Mouse (Mus musculus) adrenal gland, adult 2 months (tissue): ENCODE results near the gene Igf2bp2. TPM values are rescaled to one million over a fixed set of nuclear protein-coding genes. Genes with fewer than 3 reads are reported as not detected.

ENCODE experiments used
- DNase-seq: peaks from one replicate; pipeline ENCODE4 v3.0.0; 2021
- long read RNA-seq: library from polyadenylated mRNA; stranded (forward); transcript quantifications from one replicate; pipeline ENCODE4 v2.0.0, GENCODE M21; 2021
- polyA plus RNA-seq: library from polyadenylated mRNA; depleted of rRNA; stranded (reverse); fragments of >200 nt; gene quantifications from 2 replicates; pipeline ENCODE4 v1.2.3, GENCODE M21; 2012; rRNA removed
- total RNA-seq, 2 experiments: library from RNA; stranded (reverse); gene quantifications; 2 replicates each; pipeline ENCODE4 v1.2.3; 2021

The Igf2bp2 gene
- total RNA-seq (1 to 10 TPM; 7.3 to 9.0 TPM), polyA plus RNA-seq (2.8 and 3.5 TPM in 2 replicates)
- long read RNA-seq, partial matches to known transcripts = 0 of 5 reads
- long read RNA-seq, other reads (novel, unspliced or antisense) = 2 of 5 reads

- DNase-seq = peak; percentile 89
These were observed at the start of gene Igf2bp2 for GRCm38 (mm10) chr16:22162512-22163455. Igf2bp2 (minus strand) TSS chr16:22163299.

DNA sequence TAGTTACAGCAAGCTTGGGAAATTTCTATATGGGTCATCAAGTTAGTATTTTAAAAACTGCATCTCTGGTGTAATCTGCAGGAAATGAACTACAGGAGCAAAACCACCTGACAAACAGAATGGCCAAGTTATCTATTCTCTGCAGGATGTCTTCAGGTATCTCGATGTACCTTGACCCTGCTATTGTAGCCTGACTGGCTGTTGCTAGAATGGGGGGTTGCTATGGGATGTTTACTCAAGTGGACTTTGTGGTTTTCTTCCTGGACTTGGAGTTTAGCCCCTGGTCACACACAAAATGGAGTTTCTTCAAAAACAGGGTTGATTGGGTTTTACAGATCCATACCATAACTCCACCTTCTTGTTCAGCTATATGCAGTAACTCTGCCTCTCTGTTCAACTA lies 40.4 kb upstream of the Igf2bp2 start:
- no peak for DNase-seq

DNA sequence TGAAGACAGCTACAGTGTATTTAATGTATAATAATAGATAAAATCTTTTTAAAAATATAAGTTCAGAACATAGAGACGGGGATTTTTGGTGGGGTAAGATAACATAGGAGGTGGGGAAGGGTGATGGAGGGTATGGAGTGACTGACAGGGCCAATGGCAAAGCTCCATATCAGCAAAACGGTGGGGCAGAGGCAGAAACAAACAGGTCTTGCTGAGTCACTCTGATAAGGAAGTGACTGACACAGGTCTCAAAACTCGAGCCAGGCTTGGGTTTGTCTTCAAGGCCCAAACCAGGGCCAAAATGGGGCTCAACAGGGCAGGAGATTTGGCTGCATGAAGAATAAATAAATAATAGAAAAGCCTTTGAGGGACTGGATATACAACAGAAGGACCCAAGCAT lies 38.8 kb upstream of the Igf2bp2 start:
- DNase-seq = no peak

GRCm38 (mm10) chr16:22200476-22200875 lies 37.4 kb upstream of the Igf2bp2 start:
- no peak for DNase-seq

DNA sequence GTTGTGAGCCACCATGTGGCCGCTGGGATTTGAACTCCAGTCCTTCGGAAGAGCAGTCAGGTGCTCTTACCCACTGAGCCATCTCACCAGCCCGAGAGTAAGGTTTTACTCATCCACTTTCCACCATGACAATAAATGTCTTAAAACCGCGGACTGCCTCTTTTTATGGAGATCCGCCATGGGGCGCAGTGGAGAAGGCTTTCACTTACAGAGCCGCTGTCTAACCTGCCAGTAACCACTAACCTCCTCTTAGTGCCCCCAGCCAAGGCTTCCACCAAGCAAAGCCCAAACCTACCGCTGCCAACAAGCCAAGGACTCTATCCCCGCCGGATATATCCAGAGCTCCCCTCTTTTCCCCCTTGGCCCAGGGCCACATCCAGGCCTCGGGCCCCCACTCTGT lies 24.3 kb upstream of the Igf2bp2 start:
- no peak for DNase-seq

GRCm38 (mm10) chr16:22185411-22185810 lies 22.3 kb upstream of the Igf2bp2 start:
- DNase-seq = no peak

GRCm38 (mm10) chr16:22184113-22184512 lies 21.0 kb upstream of the Igf2bp2 start:
- DNase-seq = no peak

- peak; percentile 16 for DNase-seq
These were observed 19.2 kb upstream of the Igf2bp2 start for GRCm38 (mm10) chr16:22182286-22182685.

- no peak for DNase-seq
These were observed 15.7 kb upstream of the Igf2bp2 start for GRCm38 (mm10) chr16:22178793-22179192.

DNA sequence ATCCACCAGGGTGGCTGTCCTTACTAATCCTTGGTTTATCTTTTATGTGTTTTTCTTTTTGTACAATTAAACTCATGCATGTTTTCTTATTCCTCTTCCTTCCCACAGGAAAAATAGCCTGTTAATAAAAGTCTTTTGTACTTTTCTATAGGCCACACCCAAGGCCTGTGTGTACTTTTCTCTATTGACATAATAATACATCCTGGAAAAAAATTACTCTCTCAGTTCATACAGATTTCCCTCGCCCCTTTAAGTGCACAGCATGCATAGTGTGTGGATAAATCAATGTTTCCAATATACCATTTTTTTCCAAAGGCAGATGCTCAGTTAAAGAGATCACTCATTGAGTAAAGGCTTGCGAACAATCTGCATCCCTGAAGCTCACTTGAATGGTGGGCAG lies 14.9 kb upstream of the Igf2bp2 start:
- no peak for DNase-seq

DNA sequence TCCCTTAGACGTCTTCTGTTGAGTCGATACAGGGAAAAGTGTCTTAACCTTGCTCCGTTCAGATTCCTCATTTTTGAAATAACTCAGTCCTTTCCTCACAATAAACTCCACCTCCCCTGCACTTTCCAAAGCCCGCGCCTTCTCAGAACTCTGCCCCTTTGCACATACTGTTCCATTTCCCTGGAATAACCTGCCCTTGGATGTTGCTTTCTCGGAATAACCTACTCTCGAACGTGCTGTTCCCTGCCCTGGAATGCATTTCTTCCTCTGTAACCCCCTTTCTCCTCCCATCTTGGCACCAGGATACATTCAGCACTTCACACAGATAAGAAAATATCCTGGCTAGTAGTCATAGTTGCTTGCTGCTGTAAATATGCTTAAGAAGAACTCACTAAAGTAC lies 5.6 kb upstream of the Igf2bp2 start:
- DNase-seq = no peak

DNA sequence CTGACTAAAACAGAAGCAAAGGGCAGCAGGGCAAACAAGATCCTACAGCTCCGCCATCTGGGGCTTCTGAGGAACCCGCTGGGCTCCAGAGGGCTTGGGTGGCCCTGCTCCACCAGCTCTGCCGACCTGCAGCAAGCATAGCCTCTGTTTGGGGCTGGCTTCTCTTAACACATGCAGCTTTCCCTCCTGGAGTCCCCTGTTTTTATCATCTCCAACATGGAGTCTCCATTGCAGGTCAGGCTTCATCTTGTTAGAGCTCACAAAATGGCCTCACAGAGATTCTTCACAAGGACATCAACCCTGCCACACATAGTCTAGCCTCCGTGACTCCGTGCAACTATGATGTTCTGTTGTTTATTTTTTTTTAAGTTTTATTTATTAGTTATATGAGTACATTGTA lies 2.5 kb upstream of the Igf2bp2 start:
- no peak for DNase-seq

DNA sequence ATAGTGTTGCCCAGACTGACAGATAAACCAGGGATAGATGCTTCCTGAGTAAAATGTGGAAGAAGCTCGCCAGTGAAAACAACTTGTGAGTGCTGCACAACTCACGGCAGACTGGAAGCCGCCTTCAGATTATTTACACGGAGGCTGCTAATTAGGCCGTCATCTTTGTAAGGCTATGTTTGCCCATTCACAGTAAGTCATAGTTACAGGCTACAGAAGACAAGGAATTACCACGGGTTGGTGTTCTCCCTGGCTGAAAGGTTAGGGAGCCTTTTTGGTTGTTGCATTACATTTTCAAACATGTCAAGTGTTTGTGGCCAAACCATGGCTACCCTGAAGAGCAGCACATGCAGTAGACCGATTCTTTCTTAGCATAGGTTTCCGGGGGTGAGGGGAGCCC lies 1.3 kb upstream of the Igf2bp2 start:
- no peak for DNase-seq

- no peak for DNase-seq
These were observed 355 bp upstream of the Igf2bp2 start for GRCm38 (mm10) chr16:22163456-22163851.

DNA sequence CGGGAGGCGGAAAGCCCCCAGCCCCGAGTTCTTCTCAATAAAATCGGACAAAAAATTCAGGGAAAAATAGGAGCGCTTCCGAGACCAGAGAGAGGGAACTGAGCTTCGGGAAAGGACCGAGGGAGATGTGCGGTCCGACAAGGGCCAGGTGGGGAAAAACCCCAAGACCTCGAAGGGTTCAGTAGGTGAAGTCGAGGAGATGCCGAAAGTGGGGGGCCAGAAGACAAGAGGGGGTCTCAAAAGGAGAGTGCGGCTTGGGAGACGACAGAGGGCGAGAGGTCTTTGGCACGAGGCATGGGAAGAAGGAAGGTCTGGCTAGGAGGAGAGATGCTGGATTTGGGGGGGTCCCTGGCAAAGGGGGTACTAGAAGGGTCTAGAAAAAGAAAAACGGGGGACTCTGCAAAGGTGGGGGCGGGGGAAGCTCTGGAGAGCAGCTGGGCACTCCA lies 1.0 kb downstream of the Igf2bp2 start:
- DNase-seq = peak; percentile 43

- peak; percentile 42 for DNase-seq
These were observed 1.6 kb downstream of the Igf2bp2 start for GRCm38 (mm10) chr16:22161351-22162065.

- DNase-seq = no peak
These were observed 2.5 kb downstream of the Igf2bp2 start for GRCm38 (mm10) chr16:22160386-22161145.

GRCm38 (mm10) chr16:22152941-22153444 lies 10.1 kb downstream of the Igf2bp2 start:
- no peak for DNase-seq

DNA sequence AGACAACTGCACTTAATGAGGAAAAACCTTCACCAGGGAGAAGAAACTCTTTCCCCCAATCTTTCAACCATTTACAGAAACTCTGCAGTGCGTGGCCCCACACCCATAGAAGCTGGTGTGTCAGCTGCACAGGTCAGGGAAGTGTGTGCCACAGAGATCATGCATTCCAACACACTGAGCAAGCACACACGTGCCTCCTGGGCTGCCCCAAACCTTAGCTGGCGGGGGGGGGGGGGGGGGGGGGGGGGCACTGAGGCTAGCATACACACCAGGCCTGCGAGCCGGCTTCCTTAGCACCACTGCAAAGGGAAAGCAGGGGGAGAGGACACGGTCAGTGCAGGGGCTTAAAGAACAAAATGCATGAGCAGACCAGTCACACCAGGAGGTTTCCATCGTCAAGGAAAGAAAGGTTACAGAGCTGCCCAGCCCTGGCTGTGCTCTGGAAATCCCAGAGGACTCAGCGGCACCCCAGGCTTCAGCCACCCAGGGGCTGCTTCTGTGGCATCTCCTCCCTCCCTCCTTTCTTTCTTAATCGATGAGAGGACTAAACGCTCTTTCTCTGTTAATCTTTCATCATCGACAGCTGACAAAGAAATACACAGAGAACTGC lies 11.3 kb downstream of the Igf2bp2 start:
- peak; percentile 7 for DNase-seq

DNA sequence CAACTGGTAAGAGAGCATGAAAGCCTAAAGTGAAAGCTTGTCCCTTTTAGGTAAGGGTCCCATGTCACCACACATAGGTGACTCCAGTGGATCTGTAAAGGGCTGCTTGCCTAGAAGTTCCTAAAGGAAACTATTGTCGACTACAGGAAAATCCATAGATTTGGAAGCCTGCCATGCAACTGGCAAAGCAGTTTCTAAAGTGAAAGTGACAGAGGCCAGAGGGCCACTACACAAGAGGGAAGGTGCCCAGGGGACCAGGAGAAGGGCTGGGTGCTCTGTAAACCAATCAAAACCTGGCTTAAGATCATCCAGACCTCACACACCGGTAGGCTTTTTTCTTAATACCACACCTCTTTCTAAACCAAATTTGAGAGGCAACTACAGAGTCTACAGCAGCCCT lies 12.7 kb downstream of the Igf2bp2 start:
- peak; percentile 8 for DNase-seq

- DNase-seq = no peak
These were observed 13.3 kb downstream of the Igf2bp2 start for GRCm38 (mm10) chr16:22149659-22150345.
